Comparison of ENCODE assay signal across 8 mouse cellular contexts in the genomic region with DNA sequence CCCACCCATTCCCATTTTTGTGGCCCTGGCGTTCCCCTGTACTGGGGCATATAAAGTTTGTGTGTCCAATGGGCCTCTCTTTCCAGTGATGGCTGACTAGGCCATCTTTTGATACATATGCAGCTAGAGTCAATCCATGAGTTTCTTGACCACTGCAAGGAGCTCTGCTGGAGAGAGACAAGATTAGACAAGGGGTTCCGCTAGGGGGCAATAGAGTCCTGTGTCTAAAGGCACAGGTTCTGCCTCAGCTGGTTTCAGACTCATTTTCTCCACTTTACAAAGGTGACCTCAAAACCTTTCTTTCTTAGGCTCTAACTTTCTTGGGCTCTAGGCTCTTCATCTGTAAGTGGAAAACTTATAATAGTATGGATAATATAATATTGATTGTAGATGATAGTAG. TPM values are rescaled to one million over a fixed set of nuclear protein-coding genes. Genes with fewer than 3 reads are reported as not detected.
DNase-seq lines count a peak whose midpoint lies in the region; ATAC-seq and TF ChIP-seq lines count a peak whose summit lies in the region.
"Not testable (repeated sequence)": the region's sequence is repeated elsewhere in the genome, so short reads cannot be mapped to it uniquely, and the experiment has no call there.

No protein-coding gene starts in this region.

- peak; percentile 60 for ATAC-seq in Patski
- peak; percentile 94 for ATAC-seq in inflammation-experienced regulatory T-cells, adult 6 months

- CTCF ChIA-PET in Patski (lab: Charles Lee) = interaction anchor here (0.9 to 1.7 kb wide), 12 partner anchors 12 to 269 kb away, joined by 3 to 7 read pairs (median 4); no protein-coding TSS in a partner anchor

- POLR2A ChIA-PET in Patski (lab: Charles Lee) = not testable (repeated sequence)

- H3K27me3 ChIP-seq in Patski = not testable (repeated sequence)

- in situ Hi-C loops in Patski (cut with MboI; ENCODE audit: low pct_unique_long_range_greater_than_20kb) = loop anchor here (5.0 kb wide), 1 partner anchor 197 kb away; no protein-coding TSS in a partner anchor

- peak; percentile 24 for DNase-seq in Patski (ENCODE audit: low read depth, low spot score)
- peak; percentile 76 for DNase-seq in cerebellum, adult 9-10 months
- peak; percentile 39 to 61 for DNase-seq in frontal cortex, postnatal 25 days (ENCODE audit: low spot score in 2 of 2)
- peak; percentile 68 to 78 for DNase-seq in left cerebral cortex, adult 18-20 months (ENCODE audit: low spot score in 2 of 2)
- DNase-seq in lung, postnatal 4 days = peak; percentile 36 to 84
- peak; percentile 78 to 79 for DNase-seq in right cerebral cortex, adult 2 months (ENCODE audit: low spot score in 2 of 2)
- DNase-seq in thymus, postnatal 4 days = peak; percentile 90

- peak; percentile 87 for TF ChIP-seq CTCF in Patski (IDR thresholded peaks at IDR 0.05)

RNA-seq across cellular contexts. Expression of a gene that starts 13.3 kb away (rescaled TPM):
- 46.7 TPM for polyA plus RNA-seq in Patski (2021)
- 10 to 100 TPM; 47.9 to 88.3 (median 78.9) TPM for polyA plus RNA-seq in inflammation-experienced regulatory T-cells, adult 6 months (2017; shearing (Covaris generic))
- total RNA-seq in left cerebral cortex, adult 18-20 months (2021) = 10 to 100 TPM; 34.2 to 36.0 TPM

RNA-seq across cellular contexts. Expression of a gene that starts 50.4 kb away (rescaled TPM):
- 0.06 TPM for polyA plus RNA-seq in Patski (2021)
- polyA plus RNA-seq in inflammation-experienced regulatory T-cells, adult 6 months (2017; shearing (Covaris generic)) = 10 to 100 TPM; 51.6 to 79.6 (median 77.9) TPM
- total RNA-seq in left cerebral cortex, adult 18-20 months (2021) = not detected

Comparison
In these comparisons a context has a peak if more than half of its experiments do, and no peak if none do; other contexts are left out.
1. Peak in every context shown above with its lines: DNase-seq and ATAC-seq.
2. DNase-seq: peak in every context shown above with its lines; median percentile 90 in thymus, postnatal 4 days; 78 in right cerebral cortex, adult 2 months; 76 in cerebellum, adult 9-10 months; 73 in left cerebral cortex, adult 18-20 months; 60 in lung, postnatal 4 days; 50 in frontal cortex, postnatal 25 days; 24 in Patski.
3. RNA of a gene that starts 50.4 kb away (polyA plus RNA-seq): 51.6 to 79.6 TPM in inflammation-experienced regulatory T-cells, adult 6 months; 0.06 TPM in Patski (single experiment); every median in the first group is over 10 times any median in the second.